Mouse (Mus musculus) lung, postnatal 0 days (tissue): ENCODE measurements at regions not wholly inside any gene's neighbourhood (a gene's known extent, or its start where the extent isn't known, plus 50 kb on each side); places are given as distances from the start of the nearest gene placed in this dataset.
"Not testable (repeated sequence)": the region's sequence is repeated elsewhere in the genome, so short reads cannot be mapped to it uniquely, and the experiment has no call there.

ENCODE experiments used
- ATAC-seq: fragments of 200-750 bp; cut with Nextera tagmentation; 2 replicates; pipeline ENCODE4 v1.8.0; 2017; ENCODE audit warnings: moderate library complexity
- DNase-seq: peaks from one replicate; pipeline ENCODE4 v3.0.0-alpha.2; 2016; ENCODE audit warnings: low spot score
- H3K27ac ChIP-seq: fragments of 300-500 bp; sonication (generic); 2 replicates; pipeline ENCODE4 v1.5.1; 2014; ENCODE audit warnings: antibody characterized with exemption, mild to moderate bottlenecking, low read length, mixed read lengths
- H3K27me3 ChIP-seq: fragments of 300-500 bp; sonication (generic); replicated peaks from 2 replicates; pipeline ENCODE4 v1.6.1; 2014; ENCODE audit warnings: low read length, mixed read lengths; ENCODE audit not compliant: insufficient read depth
- H3K36me3 ChIP-seq: fragments of 300-500 bp; sonication (generic); 2 replicates; pipeline ENCODE4 v1.6.1; 2014; ENCODE audit warnings: low read length, mixed read lengths; ENCODE audit not compliant: insufficient read depth
- H3K4me1 ChIP-seq: fragments of 300-500 bp; sonication (generic); 2 replicates; pipeline ENCODE4 v1.6.1; 2014; ENCODE audit warnings: antibody characterized with exemption, low read depth, low read length, mixed read lengths; ENCODE audit not compliant: insufficient read depth
- H3K4me2 ChIP-seq: fragments of 300-500 bp; sonication (generic); replicated peaks from 2 replicates; pipeline ENCODE4 v1.6.1; 2014; ENCODE audit warnings: low read depth, mild to moderate bottlenecking, low read length, moderate library complexity, mixed read lengths
- H3K4me3 ChIP-seq: fragments of 300-500 bp; sonication (generic); 2 replicates; pipeline ENCODE4 v1.5.1; 2014; ENCODE audit warnings: low read depth, low read length
- H3K9ac ChIP-seq: fragments of 300-500 bp; sonication (generic); replicated peaks from 2 replicates; pipeline ENCODE4 v1.6.1; 2014; ENCODE audit warnings: low read depth, mild to moderate bottlenecking
- H3K9me3 ChIP-seq: fragments of 300-500 bp; sonication (generic); 2 replicates; pipeline ENCODE4 v1.6.1; 2016; ENCODE audit warnings: low read length, mixed read lengths
- CTCF ChIP-seq: IDR thresholded peaks from 2 replicates; pipeline ENCODE4 v1.5.1; 2016; ENCODE audit warnings: antibody characterized with exemption, mild to moderate bottlenecking
- EP300 ChIP-seq: IDR thresholded peaks from 2 replicates; pipeline ENCODE4 v1.6.1; 2016; ENCODE audit warnings: antibody characterized with exemption, mild to moderate bottlenecking, control low read depth
- WGBS: fragments of 180-500 bp; shearing (Covaris S2); extraction: QIAGEN DNeasy Blood & Tissue Kit; methylation state at CpG from one replicate; pipeline ENCODE4 v1.1.7; 2014; 5-methylcytosine and 5-hydroxymethylcytosine counted together

GRCm38 (mm10) chr1:166900441-166901161, 100.6 kb upstream of the Fam78b start:
- no peaks in the 10 kb centered on the region for H3K27me3 ChIP-seq
- H3K9me3 ChIP-seq = no peaks in the 10 kb centered on the region
- DNase-seq (peak; percentile 18), ATAC-seq (no peak)
- H3K36me3 ChIP-seq = no peaks in the 10 kb centered on the region
- H3K27ac ChIP-seq = no peak overlapping the region
- H3K4me1 ChIP-seq = no peaks in the 10 kb centered on the region; the same call in 1 of the 2 replicates
- WGBS = 42% methylated on average over 8 of the region's 8 CpGs
- H3K4me2 ChIP-seq = no peak overlapping the region
- no peak overlapping the region for H3K4me3 ChIP-seq
- H3K9ac ChIP-seq = no peak overlapping the region
- TF ChIP-seq EP300 (no peak), CTCF (no peak)

- TF ChIP-seq EP300 = no peak
- no peak for TF ChIP-seq CTCF
- H3K27ac ChIP-seq = no peak overlapping the region
- no peak overlapping the region for H3K4me3 ChIP-seq
- no peak for DNase-seq
- H3K9ac ChIP-seq = no peak overlapping the region
- ATAC-seq = no peak
- no peaks in the 10 kb centered on the region for H3K36me3 ChIP-seq
- no peaks in the 10 kb centered on the region; the same call in 1 of the 2 replicates for H3K4me1 ChIP-seq
- H3K27me3 ChIP-seq = no peaks in the 10 kb centered on the region
- no peaks in the 10 kb centered on the region for H3K9me3 ChIP-seq
- 59% methylated on average over 4 of the region's 4 CpGs for WGBS
- no peak overlapping the region for H3K4me2 ChIP-seq
Measured at GRCm38 (mm10) chr1:166901574-166901973, 99.6 kb upstream of the Fam78b start.

GRCm38 (mm10) chr1:166903417-166903816, 97.8 kb upstream of the Fam78b start:
- H3K27ac ChIP-seq = no peak overlapping the region
- DNase-seq = no peak
- no peaks in the 10 kb centered on the region; the same call in 1 of the 2 replicates for H3K4me1 ChIP-seq
- no peaks in the 10 kb centered on the region for H3K9me3 ChIP-seq
- TF ChIP-seq CTCF = no peak
- TF ChIP-seq EP300 = no peak
- no peak overlapping the region for H3K4me3 ChIP-seq
- H3K36me3 ChIP-seq = no peaks in the 10 kb centered on the region
- H3K4me2 ChIP-seq = no peak overlapping the region
- H3K9ac ChIP-seq = no peak overlapping the region
- H3K27me3 ChIP-seq = no peaks in the 10 kb centered on the region
- 78% methylated on average over 5 of the region's 5 CpGs for WGBS
- ATAC-seq = no peak

GRCm38 (mm10) chr1:166908231-166908805, 92.9 kb upstream of the Fam78b start:
- H3K4me3 ChIP-seq = no peak overlapping the region
- ATAC-seq = no peak
- H3K4me1 ChIP-seq = no peaks in the 10 kb centered on the region
- H3K27me3 ChIP-seq = no peaks in the 10 kb centered on the region
- no peaks in the 10 kb centered on the region for H3K36me3 ChIP-seq
- H3K27ac ChIP-seq = no peak overlapping the region
- no peaks in the 10 kb centered on the region for H3K9me3 ChIP-seq
- H3K9ac ChIP-seq = no peak overlapping the region
- DNase-seq = no peak
- 59% methylated on average over 10 of the region's 10 CpGs for WGBS
- no peak overlapping the region for H3K4me2 ChIP-seq
- no peak for TF ChIP-seq CTCF
- no peak for TF ChIP-seq EP300

- H3K9ac ChIP-seq, H3K4me1 ChIP-seq, H3K9me3 ChIP-seq, H3K4me3 ChIP-seq, DNase-seq, H3K27ac ChIP-seq, H3K27me3 ChIP-seq, H3K4me2 ChIP-seq, ATAC-seq, H3K36me3 ChIP-seq: not testable (repeated sequence)
- WGBS = 88% methylated on average over 7 of the region's 10 CpGs
Measured at GRCm38 (mm10) chr1:166912195-166912594, 89.0 kb upstream of the Fam78b start.

GRCm38 (mm10) chr1:166922911-166923712, 78.1 kb upstream of the Fam78b start:
- no peak for DNase-seq
- no peak for TF ChIP-seq CTCF
- TF ChIP-seq EP300 = no peak
- H3K4me3 ChIP-seq = no peak overlapping the region
- 78% methylated on average over 16 of the region's 16 CpGs for WGBS
- H3K27ac ChIP-seq = no peak overlapping the region
- H3K9ac ChIP-seq = no peak overlapping the region
- H3K4me2 ChIP-seq = no peak overlapping the region
- H3K27me3 ChIP-seq = no peaks in the 10 kb centered on the region
- no peaks in the 10 kb centered on the region for H3K9me3 ChIP-seq
- no peaks in the 10 kb centered on the region for H3K4me1 ChIP-seq
- ATAC-seq = no peak
- H3K36me3 ChIP-seq = no peaks in the 10 kb centered on the region
